Mouse (Mus musculus) thymus, adult 2 months (tissue): Measurements from ENCODE around the gene Txndc17.

Source experiments
- CTCF ChIP-seq: fragments of 200-500 bp; IDR thresholded peaks from 2 replicates; pipeline ENCODE4 v1.5.1; 2012; ENCODE audit warnings: mild to moderate bottlenecking, control low read depth, low read length, moderate library complexity, borderline replicate concordance; ENCODE audit not compliant: control insufficient read depth, poor library complexity, insufficient read depth; ENCODE audit errors: extremely low read depth
- POLR2A ChIP-seq: fragments of 200-500 bp; IDR thresholded peaks from 2 replicates; pipeline ENCODE4 v1.6.1; 2012; ENCODE audit warnings: mild to moderate bottlenecking, low read length, control low read depth, moderate library complexity; ENCODE audit not compliant: control insufficient read depth, poor library complexity, insufficient read depth; ENCODE audit errors: extremely low read depth

- no peak for TF ChIP-seq POLR2A
- TF ChIP-seq CTCF, result no peak
Observed at GRCm38 (mm10) chr11:72175966-72176365, 31.4 kb upstream of the Txndc17 start.
